Mouse (Mus musculus) thymus, postnatal 10 days (tissue): ENCODE data around the gene Sema3a.
"Not testable (repeated sequence)": the region's sequence is repeated elsewhere in the genome, so short reads cannot be mapped to it uniquely, and the experiment has no call there.

Experiments
- DNase-seq, 2 experiments: peaks; one replicate each; pipeline ENCODE4 v3.0.0; 2021; ENCODE audit warnings: low spot score in 2 of 2

Sema3a gene

DNA sequence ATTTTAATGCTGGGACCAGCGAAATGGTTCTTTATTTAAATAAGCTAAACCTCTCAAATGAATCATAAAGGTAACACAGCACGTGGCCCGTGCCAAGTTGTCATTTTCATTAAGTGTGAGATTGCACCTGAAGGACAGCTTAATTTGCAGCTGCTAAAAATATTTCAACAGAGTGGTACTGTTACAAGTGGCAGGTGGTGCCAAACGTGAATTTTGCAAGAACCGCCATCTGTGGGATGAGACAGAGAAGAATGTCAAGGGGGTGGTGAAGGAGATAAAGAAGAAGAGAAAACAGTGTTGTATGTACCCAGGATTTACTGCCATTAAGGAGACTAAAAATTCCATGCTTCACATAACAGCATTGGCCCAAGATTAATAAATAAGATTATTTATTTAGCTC is 423.9 kb downstream of the Sema3a start:
- no peak for DNase-seq

DNA sequence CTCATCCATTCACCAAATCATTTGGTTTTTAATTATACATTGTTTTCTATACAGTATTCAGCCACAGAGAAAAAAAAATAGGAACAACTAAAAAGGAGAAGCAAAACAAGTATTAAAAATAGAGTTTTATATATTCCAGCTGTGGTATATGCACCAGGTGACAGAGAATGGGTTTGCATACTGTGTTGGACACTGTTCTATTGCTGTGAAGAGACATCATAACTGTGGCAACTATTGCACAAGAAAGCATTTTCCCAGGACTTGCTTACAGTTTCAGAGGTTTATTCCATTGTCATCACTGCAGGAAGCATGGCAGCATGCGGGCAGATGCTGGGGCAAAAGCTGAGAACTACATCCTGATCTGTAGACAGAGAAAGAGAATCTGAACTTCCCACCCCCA is 425.7 kb downstream of the Sema3a start:
- no peak for DNase-seq

DNA sequence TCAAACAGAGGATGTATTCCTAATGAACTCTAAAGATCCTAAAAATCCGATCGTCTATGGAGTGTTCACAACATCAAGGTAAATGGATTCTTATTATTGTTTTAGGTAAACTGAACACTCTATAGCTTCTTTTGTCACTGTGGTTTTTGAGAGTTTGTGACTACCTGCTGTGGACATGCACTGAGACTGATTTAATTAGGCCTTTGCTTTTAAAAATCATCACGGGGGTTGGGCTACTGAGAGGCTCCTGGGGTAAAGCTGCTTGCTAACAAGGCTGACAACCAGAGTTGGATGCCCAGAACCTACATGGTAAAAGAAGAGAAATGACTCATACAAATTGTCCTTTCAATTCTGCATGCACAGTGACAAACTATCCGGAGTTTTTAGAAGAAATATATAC is 432.0 kb downstream of the Sema3a start:
- no peak for DNase-seq

DNA sequence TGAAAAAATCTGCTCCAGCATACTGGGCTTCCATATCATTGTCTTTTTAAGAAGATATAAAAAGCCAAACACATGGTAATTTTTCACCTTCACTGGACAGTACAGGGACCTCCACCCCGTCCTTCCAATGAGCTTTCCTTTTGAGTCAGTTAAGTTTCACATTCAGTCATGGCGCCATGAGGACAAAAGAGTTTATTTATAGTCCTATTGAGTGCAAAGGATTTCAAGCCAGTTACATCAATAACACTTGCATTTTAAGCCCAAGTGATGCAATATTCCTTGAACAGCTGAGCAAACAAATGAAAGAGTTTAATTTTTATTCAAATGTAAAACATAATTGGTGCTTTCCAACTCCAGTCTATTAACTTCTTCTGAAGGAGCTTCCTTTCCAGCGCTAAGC is 448.7 kb downstream of the Sema3a start:
- no peak for DNase-seq

DNA sequence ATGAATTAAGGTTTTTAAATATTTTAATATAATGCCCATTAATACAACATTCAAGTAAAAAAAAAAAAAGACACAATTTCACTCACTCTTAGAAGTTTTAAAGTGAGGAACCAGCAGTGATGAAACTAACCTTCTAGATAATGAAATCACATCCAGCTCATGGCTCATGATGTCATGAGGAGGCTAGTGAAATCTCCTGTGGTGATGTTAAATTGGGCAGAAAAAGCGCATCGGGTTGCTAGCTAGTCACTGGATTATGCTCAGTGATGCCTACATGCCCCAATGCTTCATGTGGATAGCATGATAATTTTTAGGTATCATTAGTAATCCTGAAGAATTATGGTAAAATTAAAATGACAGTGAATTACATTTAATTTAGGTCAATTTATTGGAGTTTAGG is 453.9 kb downstream of the Sema3a start:
- DNase-seq, result no peak

DNA sequence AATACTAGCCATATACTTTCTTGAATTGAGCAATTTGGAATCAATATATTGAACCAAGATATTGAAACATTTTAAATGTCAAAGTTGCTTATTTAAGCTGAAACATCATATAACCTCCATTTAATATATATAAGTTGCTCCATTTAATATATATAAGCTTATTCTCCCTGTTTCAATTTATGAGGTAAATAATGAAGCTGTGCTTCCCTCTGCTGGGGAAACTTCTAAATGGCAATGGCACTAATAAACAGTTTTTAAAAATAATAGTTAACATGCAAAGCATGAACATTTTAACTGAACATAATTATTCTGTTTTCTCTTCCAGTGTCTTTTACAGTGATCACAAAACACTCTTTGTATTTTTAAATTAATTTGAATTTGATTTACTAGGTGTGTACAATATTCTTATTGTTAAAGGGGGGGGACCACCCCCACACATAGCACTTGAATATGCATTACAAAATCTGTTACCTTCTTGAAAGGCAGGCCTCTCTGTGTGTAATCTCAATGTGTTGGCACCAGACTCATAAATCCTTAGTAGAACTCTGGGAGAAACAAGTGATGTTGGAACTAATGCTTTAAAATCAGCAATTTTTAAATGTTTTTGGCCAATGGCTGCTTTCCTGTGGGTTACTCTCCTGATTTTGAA is 460.5 kb downstream of the Sema3a start:
- no peak for DNase-seq

DNA sequence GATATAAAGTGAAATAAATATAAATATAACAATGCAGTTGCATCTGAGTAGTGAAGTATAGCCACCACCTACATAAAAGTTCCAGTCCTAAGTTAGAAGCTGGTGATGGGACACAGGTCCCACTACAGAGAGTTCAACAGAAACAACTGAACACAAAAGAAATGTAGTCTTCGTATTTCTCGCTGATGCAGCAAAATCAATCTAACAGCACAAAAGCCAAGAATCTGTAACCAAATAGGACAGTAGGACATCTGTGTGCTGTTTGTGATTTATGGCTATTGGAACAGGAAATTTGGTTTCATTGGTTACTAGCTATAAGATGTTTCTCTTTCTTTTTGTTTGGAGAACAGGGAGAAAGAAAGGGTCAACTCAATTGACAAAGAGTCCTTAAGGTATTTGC is 469.2 kb downstream of the Sema3a start:
- no peak for DNase-seq

DNA sequence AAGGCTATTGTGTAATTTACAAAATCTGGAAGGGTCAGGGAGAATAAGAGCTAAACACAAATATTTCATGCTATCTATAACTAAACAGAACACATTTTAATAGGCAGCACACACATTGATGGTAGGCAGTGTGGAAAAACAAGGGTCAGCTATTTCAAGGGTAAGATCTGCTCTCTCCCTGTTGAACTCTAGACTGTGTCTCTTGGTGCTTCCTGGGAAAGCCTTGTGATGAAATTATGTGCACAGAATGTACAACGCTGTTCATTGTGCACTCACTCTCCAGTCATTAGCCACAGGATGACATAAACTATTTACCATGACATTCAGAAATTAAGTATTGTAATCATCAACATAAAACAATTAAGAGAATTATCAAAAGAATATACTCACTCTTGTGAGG is 486.4 kb downstream of the Sema3a start:
- DNase-seq, result no peak

DNA sequence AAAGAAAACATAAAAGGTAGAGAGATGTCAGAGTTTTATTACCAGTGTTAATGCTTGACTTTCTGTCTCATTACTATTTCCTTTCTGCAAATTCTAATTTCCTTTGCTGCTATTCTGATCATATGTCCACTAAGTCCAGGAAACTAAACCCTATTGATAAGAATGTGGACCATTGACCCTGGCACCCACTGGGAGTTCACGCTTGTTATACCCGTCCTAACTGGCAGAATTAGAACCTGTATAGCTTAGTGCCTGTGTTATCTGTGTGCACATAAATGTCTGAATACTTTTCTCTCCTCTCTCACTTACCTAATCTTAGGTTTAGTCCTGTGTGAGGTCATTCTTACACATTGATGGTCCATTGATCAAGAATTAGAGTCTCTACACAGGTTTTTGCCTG is 486.9 kb downstream of the Sema3a start:
- DNase-seq, result no peak

DNA sequence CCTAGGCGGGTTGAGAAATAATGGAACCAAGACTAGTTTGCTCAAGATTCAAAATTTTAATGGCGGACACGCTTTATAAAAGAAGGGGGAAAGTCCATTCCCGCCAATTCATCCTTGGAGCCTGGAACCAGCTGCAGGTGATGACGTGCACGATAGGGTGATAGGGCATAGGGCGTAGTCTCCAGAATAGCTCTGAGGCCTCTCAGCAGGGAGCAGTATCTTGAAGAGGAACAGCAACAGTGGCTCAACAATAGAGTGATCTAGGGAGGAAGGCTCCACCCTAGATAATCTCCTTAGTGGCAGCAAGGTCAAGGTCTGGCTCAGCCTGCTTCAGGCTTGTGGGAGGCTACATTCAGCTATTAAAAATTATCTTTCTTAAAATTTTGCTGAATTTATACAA is 489.4 kb downstream of the Sema3a start:
- DNase-seq, result not testable (repeated sequence)

DNA sequence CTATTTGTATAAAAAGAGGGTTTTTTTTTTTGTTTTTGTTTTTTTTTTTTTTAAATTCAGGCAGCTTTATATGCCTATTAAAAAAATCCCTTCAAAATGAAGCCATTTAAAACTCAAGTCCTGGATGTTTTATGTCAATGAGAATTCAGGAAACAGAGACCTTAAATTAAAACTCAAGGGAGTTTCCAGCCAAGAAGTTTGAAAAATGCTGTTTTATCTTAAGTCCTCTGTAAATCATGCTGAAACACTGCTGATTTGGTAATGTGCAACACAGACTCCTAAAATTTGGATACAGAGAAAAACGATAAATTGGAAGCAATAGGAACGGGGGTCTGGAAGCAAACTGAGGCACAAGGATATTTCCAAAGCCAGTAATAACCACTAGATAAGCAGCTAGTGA is 490.7 kb downstream of the Sema3a start:
- DNase-seq, result no peak

DNA sequence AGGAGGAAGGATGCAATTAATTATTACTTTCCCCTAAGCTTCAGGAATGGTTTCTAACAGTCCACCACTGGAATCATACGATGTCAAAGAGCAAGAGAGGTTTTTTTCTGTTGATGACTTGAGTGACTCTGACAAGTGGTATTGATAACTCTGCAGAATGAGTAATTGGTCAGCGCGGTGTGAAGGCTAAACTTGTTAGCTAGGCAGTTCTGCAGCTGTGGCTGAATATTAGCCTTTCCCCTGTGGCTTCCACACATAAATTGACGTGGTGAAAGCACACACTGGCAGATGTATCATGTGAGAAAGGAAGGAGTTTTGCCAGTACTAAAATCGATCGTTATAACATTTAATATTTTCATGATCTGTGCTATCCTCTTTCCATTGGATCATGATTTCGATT is 497.4 kb downstream of the Sema3a start:
- DNase-seq, result no peak

DNA sequence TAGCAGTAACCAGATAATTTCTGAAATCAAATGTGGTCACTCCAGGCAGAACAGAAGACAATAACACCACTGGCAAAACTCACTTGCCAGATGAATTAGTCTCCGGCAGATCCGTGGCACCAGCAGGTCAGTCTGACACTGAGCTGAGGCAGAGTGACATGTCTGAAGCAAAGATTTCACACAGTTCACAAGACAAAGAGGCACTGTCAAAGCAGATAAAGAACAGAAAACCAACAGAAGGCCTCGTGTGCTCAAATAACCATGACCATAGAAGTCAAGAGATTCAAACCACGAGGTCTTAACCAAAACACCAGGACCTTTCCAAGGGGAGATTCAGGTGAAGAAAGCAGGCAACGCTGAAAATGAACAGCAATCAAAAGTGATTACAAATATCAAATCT is 499.5 kb downstream of the Sema3a start:
- no peak for DNase-seq

DNA sequence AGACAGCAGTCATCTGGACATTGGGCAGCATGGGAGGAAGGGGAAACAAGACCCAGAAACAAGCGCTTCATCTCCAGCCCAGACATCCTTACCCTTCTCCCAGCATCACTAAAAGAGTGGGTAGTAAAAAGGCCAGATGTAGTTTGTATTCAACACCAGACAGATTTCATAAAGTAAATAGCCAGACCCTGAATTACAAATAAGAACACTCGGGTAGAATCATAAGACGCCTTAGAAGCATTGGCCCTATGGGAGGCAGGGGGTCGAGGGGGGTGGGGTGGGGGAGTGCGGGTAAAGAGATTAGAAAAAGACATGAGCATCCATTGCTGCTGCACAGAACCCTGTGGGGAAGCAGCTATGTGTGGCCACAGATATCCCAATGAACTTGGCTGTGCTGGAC is 500.9 kb downstream of the Sema3a start:
- DNase-seq, result no peak

DNA sequence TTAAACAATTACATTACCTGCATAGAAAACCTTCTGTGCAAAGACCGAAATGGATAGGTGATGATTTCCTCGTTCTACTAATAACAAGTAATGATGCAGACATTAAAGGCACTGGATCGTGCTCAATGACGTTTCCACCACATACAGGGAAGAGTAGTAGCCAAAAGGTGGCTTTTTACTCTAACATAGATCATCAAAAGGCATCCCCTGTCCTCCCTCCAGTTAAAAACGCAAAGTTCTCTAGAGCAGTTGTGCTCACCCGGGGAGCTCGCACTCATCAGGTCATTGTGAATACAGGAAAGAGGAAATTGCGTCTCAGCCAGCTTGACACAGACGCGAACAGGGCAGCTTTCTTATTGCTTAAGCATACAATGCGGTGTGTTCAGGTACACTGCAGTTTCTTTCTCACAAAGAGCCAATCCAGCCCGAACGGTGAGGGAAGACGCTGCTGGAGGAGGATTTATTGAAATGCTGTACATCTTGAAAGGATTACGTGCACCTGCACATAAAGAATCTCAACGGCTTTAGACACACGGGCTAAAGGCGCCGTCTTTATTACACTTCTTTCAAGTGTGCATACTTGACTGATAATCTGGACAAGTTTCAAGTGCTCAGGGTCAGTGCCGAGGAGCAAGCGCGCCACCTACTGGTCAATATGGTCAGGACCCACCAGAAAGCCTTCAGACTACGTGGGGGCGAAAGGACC is 503.5 kb downstream of the Sema3a start:
- DNase-seq, result peak; percentile 16 to 50

DNA sequence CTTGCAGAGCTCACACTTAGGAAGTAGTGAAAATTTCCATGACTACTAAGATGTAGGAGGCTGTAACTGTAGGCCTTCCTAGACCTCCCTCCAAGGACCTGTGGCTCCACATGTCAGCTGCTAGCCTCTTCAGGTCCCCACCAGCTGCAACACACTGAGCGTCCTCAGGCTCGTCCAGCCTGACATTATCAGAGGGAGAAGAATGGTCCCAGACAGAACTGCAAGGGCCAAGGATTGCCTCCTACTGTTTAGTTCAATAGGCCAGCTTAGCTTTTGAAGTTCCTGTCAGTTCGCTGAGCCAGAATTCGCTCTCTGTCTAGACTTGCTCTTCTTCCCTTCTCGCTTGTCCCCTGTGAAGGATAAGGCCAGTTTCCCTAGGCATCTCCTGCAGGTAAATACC is 504.7 kb downstream of the Sema3a start:
- DNase-seq, result no peak

DNA sequence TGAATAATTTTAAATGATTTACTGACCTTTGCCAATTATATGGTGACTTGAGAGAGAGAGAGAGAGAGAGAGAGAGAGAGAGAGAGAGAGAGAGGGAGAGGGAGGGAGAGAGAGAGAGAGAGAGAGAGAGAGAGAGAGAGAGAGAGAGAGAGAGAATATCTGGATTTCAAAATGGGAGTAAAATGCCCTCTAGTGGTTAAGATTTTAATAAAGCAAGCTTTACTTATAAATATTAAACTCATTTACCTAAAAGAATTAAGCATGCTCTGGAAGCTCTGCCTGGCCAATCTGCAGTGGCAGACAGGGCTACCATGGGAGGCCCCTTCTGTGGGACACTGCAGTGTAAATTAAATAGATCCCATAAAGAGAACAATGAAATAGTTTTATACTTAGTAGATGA is 505.5 kb downstream of the Sema3a start:
- no peak for DNase-seq

DNA sequence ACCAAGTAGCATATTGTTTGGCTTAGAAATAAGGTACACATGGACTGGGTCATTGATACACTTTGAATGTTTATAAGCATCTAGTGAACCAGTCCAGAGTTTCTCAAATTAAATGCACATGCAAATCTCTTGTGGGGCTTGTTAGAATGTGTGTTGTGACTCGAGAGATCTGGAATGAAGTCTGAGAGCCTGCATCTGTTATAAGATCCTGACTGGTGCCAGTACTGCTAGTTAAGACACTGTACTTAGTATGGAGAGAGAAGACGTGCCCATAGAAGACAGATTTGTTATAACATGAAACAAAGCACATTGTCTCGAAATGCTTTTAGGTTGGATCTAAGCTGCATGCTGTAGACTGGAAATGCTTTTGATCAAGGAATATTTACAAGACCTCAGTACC is 511.0 kb downstream of the Sema3a start:
- DNase-seq, result no peak
